Mouse (Mus musculus) frontal cortex, adult (tissue): ENCODE measurements at regions not wholly inside any gene's neighbourhood (a gene's known extent, or its start where the extent isn't known, plus 50 kb on each side); places are given as distances from the start of the nearest gene placed in this dataset.
A peak's percentile ranks its signal among the peaks of the same experiment; 100 is the strongest.

Experiments
- ATAC-seq: cut with Nextera tagmentation; 2 replicates; pipeline ENCODE4 v1.9.2; 2017; ENCODE audit warnings: mild to moderate bottlenecking, moderate library complexity, mixed read lengths; ENCODE audit not compliant: low TSS enrichment

DNA sequence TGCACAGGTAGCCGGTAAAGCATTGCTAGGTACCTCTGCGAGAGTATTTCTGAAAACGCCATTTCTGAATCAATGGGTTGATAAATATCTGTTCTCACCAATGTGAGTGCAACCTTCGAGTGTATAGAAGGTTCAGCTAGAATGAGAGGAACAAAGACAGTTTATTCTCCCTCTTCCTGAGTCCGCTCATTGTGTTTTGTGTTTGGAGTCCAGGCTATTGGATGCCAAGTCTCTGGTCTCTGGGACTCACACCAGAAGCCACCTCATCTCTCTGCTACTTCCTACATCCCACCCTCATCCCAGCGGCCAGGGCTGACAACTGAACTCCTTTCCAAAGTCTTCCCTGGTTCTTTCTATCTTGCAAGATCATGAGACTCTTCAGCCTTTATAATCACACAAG lies 62.7 kb downstream of the Lrrc30 start:
- ATAC-seq = no peak

GRCm38 (mm10) chr17:67566216-67566615 lies 66.3 kb downstream of the Lrrc30 start:
- ATAC-seq = no peak

GRCm38 (mm10) chr17:67565746-67566145 lies 66.8 kb downstream of the Lrrc30 start:
- no peak for ATAC-seq

DNA sequence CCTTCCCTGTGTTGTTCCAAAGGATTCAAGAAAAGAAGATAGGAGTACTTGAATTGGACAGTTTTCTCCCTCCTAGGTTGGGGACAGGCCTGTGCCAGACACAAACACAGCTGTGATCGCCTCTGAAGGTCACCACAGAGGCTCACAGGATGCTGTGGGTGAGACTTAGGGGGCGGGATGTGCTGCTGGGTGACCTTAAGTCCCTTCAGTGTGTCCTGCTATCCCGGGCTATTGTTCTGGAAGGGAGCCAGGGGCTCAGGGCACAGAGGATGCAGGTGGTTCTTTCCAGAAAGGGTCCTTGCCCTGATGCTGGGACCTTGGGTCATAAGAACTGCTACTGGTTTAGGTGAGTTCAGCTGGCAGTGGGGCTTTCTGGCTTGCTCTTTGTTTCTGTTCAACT lies 67.7 kb downstream of the Lrrc30 start:
- ATAC-seq = no peak

GRCm38 (mm10) chr17:67563036-67563435 lies 69.5 kb downstream of the Lrrc30 start:
- no peak for ATAC-seq

DNA sequence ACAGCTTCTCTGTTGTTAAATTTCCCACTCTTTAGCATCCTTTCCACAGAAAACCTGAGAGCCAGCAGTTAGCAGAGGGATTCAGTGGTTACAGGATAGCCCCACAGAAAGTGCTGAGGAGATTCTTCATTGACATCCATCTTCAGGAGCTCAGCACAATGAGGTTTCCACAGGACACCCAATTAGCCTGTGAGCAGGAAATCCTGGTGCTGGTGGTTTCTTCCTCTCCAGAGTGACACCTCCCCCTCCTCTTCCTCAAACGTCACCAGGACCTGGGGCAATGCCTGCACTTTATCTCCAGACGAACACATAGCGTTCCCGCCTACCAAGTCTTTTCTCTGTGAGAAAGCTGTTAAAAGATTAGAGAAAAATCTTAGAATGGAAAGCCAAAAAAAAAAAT lies 70.7 kb downstream of the Lrrc30 start:
- ATAC-seq = no peak

GRCm38 (mm10) chr17:67557351-67557870 lies 75.1 kb downstream of the Lrrc30 start:
- no peak for ATAC-seq

GRCm38 (mm10) chr17:67552581-67553139 lies 79.9 kb downstream of the Lrrc30 start:
- no peak for ATAC-seq

DNA sequence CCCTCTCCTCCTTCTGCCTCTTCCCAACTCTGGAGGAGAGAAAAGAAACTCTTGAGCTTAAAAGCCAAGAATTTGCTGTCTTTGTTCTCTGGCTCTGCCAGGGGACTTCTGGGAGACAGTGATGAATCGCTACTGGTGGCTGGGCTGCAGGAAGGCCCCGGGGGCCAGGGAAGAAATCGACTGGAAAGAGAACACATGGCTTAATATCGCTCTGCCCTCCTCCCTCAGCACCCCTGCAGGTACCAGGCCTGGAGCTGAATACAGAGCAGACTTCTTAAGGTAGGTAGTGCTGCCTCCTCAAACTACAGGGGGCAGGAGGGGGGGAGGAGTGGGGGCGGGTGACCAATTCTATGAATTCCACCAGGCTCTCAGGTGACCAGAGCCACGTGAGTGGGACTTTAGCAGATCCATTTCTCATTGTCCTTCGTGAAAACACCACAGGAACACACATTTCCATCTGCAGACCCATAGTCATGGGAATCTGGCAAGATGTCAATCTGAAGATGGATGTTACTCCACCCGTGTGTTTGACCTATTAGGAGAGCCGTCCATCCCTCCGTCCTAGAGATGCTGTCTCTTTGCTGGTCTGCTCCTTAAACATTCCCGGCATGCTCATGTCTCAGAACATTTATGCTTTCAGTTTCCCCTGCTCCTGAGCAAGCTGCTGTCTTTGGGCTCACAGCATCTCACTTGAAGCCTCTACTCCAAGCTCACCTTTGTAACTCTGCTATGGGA lies 83.4 kb downstream of the Lrrc30 start:
- ATAC-seq = no peak

- ATAC-seq = no peak
These were observed 88.1 kb downstream of the Lrrc30 start for GRCm38 (mm10) chr17:67544410-67544809.

- ATAC-seq = no peak
These were observed 100.2 kb downstream of the Lrrc30 start for GRCm38 (mm10) chr17:67532331-67532730.

GRCm38 (mm10) chr17:67520848-67521411 lies 111.6 kb downstream of the Lrrc30 start:
- ATAC-seq = peak; percentile 89

DNA sequence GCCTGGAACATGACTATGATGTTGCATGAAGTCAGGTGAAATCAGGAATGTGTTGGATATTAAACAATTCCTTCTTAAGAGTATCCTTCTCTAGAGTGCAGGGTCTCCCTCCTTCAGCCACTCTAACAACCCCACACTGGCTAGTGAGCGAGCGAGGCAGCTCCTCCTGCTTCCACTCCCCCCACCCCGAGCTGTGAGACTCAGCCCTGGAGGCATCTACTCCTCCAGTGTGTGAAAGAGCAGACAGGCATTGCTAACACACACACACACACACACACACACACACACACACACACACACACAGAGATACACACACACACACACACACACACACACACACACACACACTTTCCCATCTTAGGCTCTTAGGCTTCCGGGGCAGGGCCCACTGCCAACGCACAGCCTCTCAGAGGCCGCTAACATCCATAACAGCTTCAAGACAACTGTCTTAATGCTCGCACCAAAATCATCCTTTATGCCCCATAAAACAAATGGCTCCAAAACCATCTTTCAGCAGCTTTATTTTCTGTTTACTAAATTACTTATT lies 116.8 kb downstream of the Lrrc30 start:
- ATAC-seq = no peak

- no peak for ATAC-seq
These were observed 117.9 kb downstream of the Lrrc30 start for GRCm38 (mm10) chr17:67514387-67515241.

DNA sequence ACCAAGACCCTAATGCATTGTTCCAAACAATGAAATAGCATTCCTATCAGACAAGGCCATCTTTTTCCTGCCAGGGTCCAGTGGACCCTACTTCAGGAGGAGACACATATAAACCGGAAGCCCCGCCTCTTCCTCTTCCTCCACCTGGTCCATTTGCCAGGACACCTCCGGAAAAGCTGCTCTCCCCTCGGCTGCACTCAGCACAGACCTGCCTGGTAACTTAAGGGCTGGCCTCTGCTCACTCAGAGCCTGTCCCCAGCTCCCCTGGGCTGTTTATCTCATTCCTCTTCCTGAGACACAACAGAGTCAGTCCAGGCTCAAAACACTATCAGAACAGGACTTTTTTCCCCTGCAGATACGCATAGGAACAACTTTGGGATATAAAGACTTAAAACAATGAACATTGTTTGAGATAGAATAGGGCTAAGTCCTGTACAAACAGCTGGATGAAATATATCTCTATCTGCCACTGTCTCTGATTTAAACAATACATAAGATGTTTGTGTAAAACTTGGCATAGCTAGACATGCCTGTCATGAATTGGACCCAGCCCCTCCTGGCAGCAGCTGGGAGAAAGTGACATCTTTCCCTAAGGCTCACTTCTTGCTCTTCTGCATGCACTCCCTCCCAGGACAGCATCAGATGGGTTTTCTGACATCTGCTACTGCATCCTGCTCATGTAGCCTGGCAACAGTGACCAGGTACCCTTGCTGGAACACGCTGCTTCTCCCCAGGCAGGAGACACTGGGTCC lies 119.6 kb downstream of the Lrrc30 start:
- no peak for ATAC-seq

DNA sequence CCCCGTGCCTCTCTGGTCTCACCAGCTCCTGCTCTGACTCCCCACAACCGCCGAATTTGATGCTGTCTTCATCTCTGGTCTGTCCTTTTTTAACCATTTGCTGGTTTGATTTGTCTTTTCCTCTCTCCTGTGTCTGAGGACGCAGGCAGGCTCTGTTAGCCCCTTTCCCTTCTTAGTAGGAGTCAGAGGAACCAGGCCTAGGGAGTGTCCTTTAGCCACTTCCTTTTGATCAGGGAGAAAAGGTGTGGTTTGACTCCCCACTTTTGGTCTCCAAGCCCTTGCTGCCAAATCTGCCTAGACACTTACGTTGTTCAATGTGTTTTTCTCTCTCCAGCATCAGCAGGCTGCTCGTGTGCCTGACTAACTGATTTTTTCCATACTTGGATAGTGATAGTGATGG lies 120.5 kb downstream of the Lrrc30 start:
- no peak for ATAC-seq

GRCm38 (mm10) chr17:67509921-67510320 lies 122.6 kb downstream of the Lrrc30 start:
- ATAC-seq = no peak

- ATAC-seq = no peak
These were observed 123.4 kb downstream of the Lrrc30 start for GRCm38 (mm10) chr17:67509091-67509618.

- ATAC-seq = no peak
These were observed 124.2 kb downstream of the Lrrc30 start for GRCm38 (mm10) chr17:67508353-67508752.

GRCm38 (mm10) chr17:67506466-67506865 lies 126.1 kb downstream of the Lrrc30 start:
- ATAC-seq = no peak

GRCm38 (mm10) chr17:67504502-67505033 lies 128.0 kb downstream of the Lrrc30 start:
- no peak for ATAC-seq
